Mouse (Mus musculus) kidney, postnatal 0 days (tissue): ENCODE measurements around the gene Gpx5. TPM values are rescaled to one million over a fixed set of nuclear protein-coding genes. Genes with fewer than 3 reads are reported as not detected.

Experiments
- ATAC-seq: fragments of 200-750 bp; cut with Nextera tagmentation; replicated peaks from 2 replicates; pipeline ENCODE4 v1.8.0; 2017; ENCODE audit warnings: low read depth, moderate number of reproducible peaks, moderate TSS enrichment, moderate library complexity; ENCODE audit not compliant: low FRiP score
- DNase-seq: peaks from one replicate; pipeline ENCODE4 v3.0.0-alpha.2; 2016; ENCODE audit warnings: low spot score
- H3K27ac ChIP-seq: fragments of 300-500 bp; sonication (generic); 2 replicates; pipeline ENCODE4 v1.5.1; 2014; ENCODE audit warnings: mild to moderate bottlenecking
- H3K27me3 ChIP-seq: fragments of 300-500 bp; sonication (generic); 2 replicates; pipeline ENCODE4 v1.6.1; 2014; ENCODE audit warnings: low read length, mixed read lengths; ENCODE audit not compliant: insufficient read depth
- H3K36me3 ChIP-seq: fragments of 300-500 bp; sonication (generic); 2 replicates; pipeline ENCODE4 v1.6.1; 2014; ENCODE audit warnings: low read length, mixed read lengths; ENCODE audit not compliant: insufficient read depth
- H3K4me1 ChIP-seq: fragments of 300-500 bp; sonication (generic); replicated peaks from 2 replicates; pipeline ENCODE4 v1.6.1; 2014; ENCODE audit warnings: antibody characterized with exemption, low read length, mixed read lengths; ENCODE audit not compliant: insufficient read depth
- H3K4me2 ChIP-seq: fragments of 300-500 bp; sonication (generic); 2 replicates; pipeline ENCODE4 v1.6.1; 2014; ENCODE audit warnings: mild to moderate bottlenecking, low read length, moderate library complexity, mixed read lengths
- H3K4me3 ChIP-seq: fragments of 300-500 bp; sonication (generic); replicated peaks from 2 replicates; pipeline ENCODE4 v1.5.1; 2014; ENCODE audit warnings: low read depth, low read length
- H3K9ac ChIP-seq: fragments of 300-500 bp; sonication (generic); 2 replicates; pipeline ENCODE4 v1.6.1; 2014; ENCODE audit warnings: low read depth, low read length
- H3K9me3 ChIP-seq: fragments of 300-500 bp; sonication (generic); replicated peaks from 2 replicates; pipeline ENCODE4 v1.6.1; 2016; ENCODE audit warnings: low read length, inconsistent platforms, mixed read lengths
- CTCF ChIP-seq: IDR thresholded peaks from 2 replicates; pipeline ENCODE4 v1.5.1; 2016; ENCODE audit warnings: antibody characterized with exemption, low read depth, mild to moderate bottlenecking, moderate library complexity
- WGBS: fragments of 180-500 bp; shearing (Covaris S2); extraction: QIAGEN DNeasy Blood & Tissue Kit; methylation state at CpG from one replicate; pipeline ENCODE4 v1.1.7; 2014; 5-methylcytosine and 5-hydroxymethylcytosine counted together
- polyA plus RNA-seq: library from polyadenylated mRNA; unstranded; fragments of >200 nt; fragmentation: Nextera tagmentation; extraction: Ambion mirVana; gene quantifications from 2 replicates; pipeline ENCODE4 v1.2.1, GENCODE M21; 2015

The Gpx5 gene
- polyA plus RNA-seq, 1 experiment from 2014 or later = not detected

DNA sequence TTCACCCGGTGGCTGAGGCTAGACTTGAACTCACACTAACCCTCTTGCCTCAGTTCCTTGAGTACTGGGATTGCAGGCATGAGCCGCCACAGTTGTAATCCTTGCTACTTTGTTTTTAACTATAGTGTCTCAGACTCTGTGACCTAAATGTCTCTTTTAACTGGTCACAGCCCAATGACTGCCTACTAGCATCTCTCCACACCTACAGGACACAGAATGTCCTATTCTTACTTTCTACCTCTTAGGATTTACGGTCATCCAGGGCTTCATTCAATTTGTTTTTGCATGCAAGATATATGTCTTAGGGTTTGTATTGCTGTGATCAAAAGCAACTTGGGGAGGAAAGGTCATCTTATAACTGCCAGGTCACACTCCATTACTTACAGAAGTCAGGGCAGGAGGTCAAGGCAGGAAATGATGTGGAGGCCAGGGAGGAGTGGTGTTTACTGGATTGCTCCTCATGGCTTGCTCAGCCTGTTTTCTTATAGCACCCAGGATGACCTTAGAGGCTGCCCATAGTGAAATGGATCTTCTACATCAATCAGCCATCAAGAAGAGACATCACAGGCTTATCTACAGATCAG is 12.0 kb upstream of the Gpx5 start:
- no peak overlapping the region for H3K4me3 ChIP-seq
- WGBS = 22% methylated on average over 3 of the region's 3 CpGs
- no peaks in the 10 kb centered on the region; the same call in 1 of the 2 replicates for H3K4me1 ChIP-seq
- H3K36me3 ChIP-seq = no peaks in the 10 kb centered on the region
- ATAC-seq (peak; percentile 40; the same call in 1 of the 2 replicates), DNase-seq (peak; percentile 59)
- H3K9ac ChIP-seq = no peak overlapping the region
- no peaks in the 10 kb centered on the region for H3K9me3 ChIP-seq
- no peak overlapping the region for H3K4me2 ChIP-seq
- no peak overlapping the region for H3K27ac ChIP-seq
- H3K27me3 ChIP-seq = no peaks in the 10 kb centered on the region
- no peak for TF ChIP-seq CTCF

DNA sequence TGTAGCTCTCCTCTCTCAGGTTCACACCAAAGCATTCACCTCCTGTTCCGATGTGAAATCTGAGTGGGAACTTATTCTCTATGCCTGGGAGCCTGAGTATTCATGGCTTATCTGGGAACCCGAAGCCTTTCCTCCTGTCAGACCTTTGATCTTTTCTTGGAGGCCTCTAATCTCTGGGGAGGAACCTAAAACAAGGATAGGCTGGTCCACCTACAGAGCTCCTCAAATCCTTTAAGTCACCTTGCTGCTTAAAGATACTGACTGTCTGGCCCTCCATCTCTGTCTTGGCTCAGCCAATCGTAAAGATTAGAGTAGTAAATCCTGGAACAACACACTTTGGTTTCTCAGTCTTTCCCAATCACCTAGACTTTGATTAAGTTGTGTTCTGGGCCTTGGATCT is 6.0 kb upstream of the Gpx5 start:
- ATAC-seq (no peak), DNase-seq (no peak)
- Histone ChIP-seq H3K4me3 (no peak overlapping the region), H3K36me3 (no peaks in the 10 kb centered on the region), H3K4me1 (no peaks in the 10 kb centered on the region), H3K4me2 (no peak overlapping the region), H3K27ac (no peak overlapping the region), H3K9me3 (no peaks in the 10 kb centered on the region), H3K27me3 (no peaks in the 10 kb centered on the region), H3K9ac (no peak overlapping the region)
- 27% methylated on average over 3 of the region's 3 CpGs for WGBS
- TF ChIP-seq CTCF = no peak

DNA sequence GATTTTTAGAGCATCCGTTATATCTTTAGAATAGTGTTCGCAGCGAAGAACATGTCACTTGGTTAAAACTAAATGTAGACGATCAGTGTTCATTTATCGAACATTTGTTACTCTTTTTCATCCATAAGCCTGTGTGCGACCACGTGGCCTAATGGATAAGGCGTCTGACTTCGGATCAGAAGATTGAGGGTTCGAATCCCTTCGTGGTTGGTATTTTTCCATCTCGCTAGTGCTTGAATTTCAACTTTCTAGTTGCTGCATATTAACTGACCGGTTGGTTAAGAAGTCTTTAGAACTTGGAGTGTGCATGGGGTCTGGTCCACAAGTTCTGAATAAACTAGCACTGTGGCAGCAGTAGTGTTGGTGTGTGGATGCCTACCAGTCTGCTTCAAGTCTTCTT is 13.0 kb downstream of the Gpx5 start:
- Histone ChIP-seq H3K4me2 (peak overlapping the region; percentile 70), H3K4me1 (no peaks in the 10 kb centered on the region), H3K9me3 (no peaks in the 10 kb centered on the region), H3K9ac (peak overlapping the region; percentile 38; the same call in 1 of the 2 replicates), H3K27me3 (no peaks in the 10 kb centered on the region), H3K36me3 (no peaks in the 10 kb centered on the region), H3K27ac (no peak overlapping the region), H3K4me3 (peak overlapping the region; percentile 43)
- DNase-seq (peak; percentile 81), ATAC-seq (peak; percentile 60; the same call in 1 of the 2 replicates)
- TF ChIP-seq CTCF = no peak
- under 1% methylated on average over 13 of the region's 13 CpGs for WGBS

GRCm38 (mm10) chr13:21279076-21279475 is 13.5 kb downstream of the Gpx5 start:
- no peak overlapping the region for H3K27ac ChIP-seq
- no peak for ATAC-seq
- peak overlapping the region; percentile 70 for H3K4me2 ChIP-seq
- DNase-seq = peak; percentile 17
- WGBS = 5% methylated on average over 8 of the region's 8 CpGs
- H3K9me3 ChIP-seq = no peaks in the 10 kb centered on the region
- peak overlapping the region; percentile 38; the same call in 1 of the 2 replicates for H3K9ac ChIP-seq
- H3K4me1 ChIP-seq = no peaks in the 10 kb centered on the region
- peak overlapping the region; percentile 43 for H3K4me3 ChIP-seq
- no peaks in the 10 kb centered on the region for H3K36me3 ChIP-seq
- no peaks in the 10 kb centered on the region for H3K27me3 ChIP-seq
- no peak for TF ChIP-seq CTCF

- 0% methylated on average over 9 of the region's 9 CpGs for WGBS
- DNase-seq = no peak
- ATAC-seq = no peak
- Histone ChIP-seq H3K27me3 (no peaks in the 10 kb centered on the region), H3K4me3 (peak overlapping the region; percentile 55), H3K9me3 (no peaks in the 10 kb centered on the region), H3K27ac (no peak overlapping the region), H3K4me2 (peak overlapping the region; percentile 85), H3K36me3 (no peaks in the 10 kb centered on the region), H3K4me1 (no peaks in the 10 kb centered on the region), H3K9ac (peak overlapping the region; percentile 50; the same call in 1 of the 2 replicates)
- TF ChIP-seq CTCF = no peak
Measured at GRCm38 (mm10) chr13:21276551-21276950, 16.0 kb downstream of the Gpx5 start.

DNA sequence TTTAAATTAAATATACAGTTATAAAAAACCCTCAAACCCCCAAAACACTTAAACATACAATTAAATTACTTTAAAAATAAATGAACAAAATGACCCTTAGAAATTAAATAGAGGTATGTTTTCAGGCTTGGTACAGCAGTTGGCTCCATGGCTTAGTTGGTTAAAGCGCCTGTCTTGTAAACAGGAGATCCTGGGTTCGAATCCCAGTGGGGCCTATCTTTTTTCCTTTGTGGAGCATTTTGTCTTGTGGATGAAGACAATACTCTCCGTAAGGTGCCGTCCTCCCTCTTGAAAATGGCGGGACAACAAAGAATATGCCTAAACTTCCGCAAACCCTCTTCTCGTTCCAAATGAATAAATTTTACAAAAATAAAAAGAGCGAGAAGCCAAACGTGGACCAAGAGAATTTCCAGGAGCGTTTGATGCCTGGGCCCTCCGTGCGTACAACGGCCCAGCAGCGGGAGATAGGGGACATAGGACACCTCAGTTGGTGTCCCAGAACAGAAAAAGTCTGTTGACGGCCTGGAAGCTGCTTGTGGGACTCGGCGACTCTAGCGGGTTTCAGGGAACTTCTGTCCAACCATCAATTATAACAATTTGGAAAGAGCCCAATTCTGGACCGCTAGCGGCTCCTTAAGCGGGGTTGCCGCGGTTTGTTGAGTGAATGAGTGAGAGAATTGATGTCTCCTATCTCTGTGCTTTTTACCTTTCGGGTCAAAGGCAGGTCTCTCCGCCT is 16.5 kb downstream of the Gpx5 start:
- no peaks in the 10 kb centered on the region for H3K36me3 ChIP-seq
- H3K4me1 ChIP-seq = no peaks in the 10 kb centered on the region
- under 1% methylated on average over 25 of the region's 25 CpGs for WGBS
- H3K9me3 ChIP-seq = no peaks in the 10 kb centered on the region
- ATAC-seq = peak; percentile 65; the same call in 1 of the 2 replicates
- H3K4me3 ChIP-seq = peak overlapping the region; percentile 55
- no peak overlapping the region for H3K27ac ChIP-seq
- no peaks in the 10 kb centered on the region for H3K27me3 ChIP-seq
- DNase-seq = peak; percentile 79
- no peak for TF ChIP-seq CTCF
- H3K9ac ChIP-seq = peak overlapping the region; percentile 50; the same call in 1 of the 2 replicates
- peak overlapping the region; percentile 85 for H3K4me2 ChIP-seq
